ENCODE assay signal across 30 mouse cellular contexts in genomic region chr10:99700052-99700777, GRCm38 (mm10). TPM values are rescaled to one million over a fixed set of nuclear protein-coding genes. Genes with fewer than 3 reads are reported as not detected.
A peak's percentile ranks its signal among the peaks of the same experiment; 100 is the strongest.
DNase-seq lines count a peak whose midpoint lies in the region; ATAC-seq and TF ChIP-seq lines count a peak whose summit lies in the region.
"Had no signal": no experiment of that assay in that cellular context is flagged by ENCODE, and none has a peak within 500 bp of the region (broad histone marks: within the 10 kb centered on the region; RNA-seq: fewer than 3 reads in every experiment).

No protein-coding gene starts in this region.

- no peak for TF ChIP-seq CTCF in lung, embryonic 14.5 days (IDR thresholded peaks at IDR 0.05; ENCODE audit: low read depth)
- TF ChIP-seq CTCF in intestine, postnatal 0 days (IDR thresholded peaks at IDR 0.05; ENCODE audit: low read depth): 0 out of 2 replicates have a peak, but pooled peaks have one; percentile 7

- H3K4me2 ChIP-seq in kidney, embryonic 14.5 days (replicated peaks; ENCODE audit: low read depth, low read length): no peak overlapping the region
- H3K4me2 ChIP-seq in lung, embryonic 14.5 days: no peak overlapping the region
- no peak overlapping the region for H3K4me2 ChIP-seq in intestine, postnatal 0 days (replicated peaks; ENCODE audit: low read depth)
- H3K4me2 ChIP-seq: heart, embryonic 13.5 days; hindbrain, embryonic 15.5 days; midbrain, embryonic 13.5 days; stomach, embryonic 15.5 days had no signal

- 15% methylated on average over 2 of the region's 2 CpGs for WGBS in kidney, embryonic 14.5 days
- 14% methylated on average over 2 of the region's 2 CpGs for WGBS in lung, embryonic 14.5 days
- whole genome bisulfite sequencing in intestine, postnatal 0 days: 30% methylated on average over 2 of the region's 2 CpGs

- ATAC-seq in kidney, embryonic 14.5 days (ENCODE audit: low FRiP score, low TSS enrichment): peak; percentile 90; the same call in 1 of the 2 replicates
- ATAC-seq in lung, embryonic 14.5 days (ENCODE audit: insufficient read depth): peak; percentile 71; the same call in 1 of the 2 replicates
- ATAC-seq in intestine, postnatal 0 days: no peak
- ATAC-seq: forebrain, embryonic 16.5 days had no signal

- peaks cover 4% of the 10 kb centered on the region; the same call in 1 of the 2 replicates for H3K4me1 ChIP-seq in kidney, embryonic 14.5 days (ENCODE audit: control insufficient read depth, insufficient read depth, low read length)
- no peaks in the 10 kb centered on the region for H3K4me1 ChIP-seq in lung, embryonic 14.5 days (ENCODE audit: insufficient read depth)
- no peaks in the 10 kb centered on the region for H3K4me1 ChIP-seq in intestine, postnatal 0 days (replicated peaks; ENCODE audit: control insufficient read depth, insufficient read depth, low read length)
- H3K4me1 ChIP-seq: heart, embryonic 13.5 days; hindbrain, embryonic 15.5 days; midbrain, embryonic 13.5 days; stomach, embryonic 15.5 days had no signal

- H3K27me3 ChIP-seq in kidney, embryonic 14.5 days (ENCODE audit: control insufficient read depth, insufficient read depth, low read length): no peaks in the 10 kb centered on the region
- no peaks in the 10 kb centered on the region for H3K27me3 ChIP-seq in lung, embryonic 14.5 days (ENCODE audit: insufficient read depth, low read length)
- no peaks in the 10 kb centered on the region for H3K27me3 ChIP-seq in intestine, postnatal 0 days (replicated peaks; ENCODE audit: control insufficient read depth, insufficient read depth, low read length)
- H3K27me3 ChIP-seq: heart, embryonic 13.5 days; hindbrain, embryonic 15.5 days; midbrain, embryonic 13.5 days; stomach, embryonic 15.5 days had no signal

- no peak overlapping the region for H3K9ac ChIP-seq in kidney, embryonic 14.5 days (ENCODE audit: low read depth, low read length)
- H3K9ac ChIP-seq in lung, embryonic 14.5 days: no peak overlapping the region
- no peak overlapping the region for H3K9ac ChIP-seq in intestine, postnatal 0 days (ENCODE audit: low read depth, low read length)
- H3K9ac ChIP-seq: heart, embryonic 13.5 days; hindbrain, embryonic 15.5 days; midbrain, embryonic 13.5 days; stomach, embryonic 15.5 days had no signal

- no peak overlapping the region for H3K4me3 ChIP-seq in kidney, embryonic 14.5 days (ENCODE audit: low read length)
- H3K4me3 ChIP-seq in lung, embryonic 14.5 days (ENCODE audit: low read depth, low read length): no peak overlapping the region
- H3K4me3 ChIP-seq in intestine, postnatal 0 days (ENCODE audit: low read depth, low read length): no peak overlapping the region
- H3K4me3 ChIP-seq: embryonic facial prominence, embryonic 10.5 days; heart, adult 2 months; heart, embryonic 13.5 days; hindbrain, embryonic 15.5 days; midbrain, embryonic 13.5 days; stomach, embryonic 15.5 days had no signal

- no peaks in the 10 kb centered on the region for H3K36me3 ChIP-seq in kidney, embryonic 14.5 days (ENCODE audit: control insufficient read depth, insufficient read depth, low read length)
- no peaks in the 10 kb centered on the region for H3K36me3 ChIP-seq in lung, embryonic 14.5 days (ENCODE audit: insufficient read depth)
- no peaks in the 10 kb centered on the region for H3K36me3 ChIP-seq in intestine, postnatal 0 days (ENCODE audit: control insufficient read depth, insufficient read depth)
- H3K36me3 ChIP-seq: embryonic facial prominence, embryonic 10.5 days; heart, embryonic 13.5 days; hindbrain, embryonic 15.5 days; midbrain, embryonic 13.5 days; stomach, embryonic 15.5 days had no signal

- no peak for DNase-seq in kidney, postnatal 25 days
- DNase-seq in lung, embryonic 14.5 days: peak; percentile 54
- no peak for DNase-seq in lung, postnatal 14 days
- no peak for DNase-seq in ovary, postnatal 14 days (ENCODE audit: low spot score)
- DNase-seq in neural tube, embryonic 10.5 days (ENCODE audit: extremely low spot score, low spot score): no peak
- DNase-seq: cerebellum, adult 11-12 months; cerebellum, postnatal 10 days; gastrocnemius, postnatal 25 days; heart, adult 2 months; heart, postnatal 14 days; kidney, adult 18-20 months; layer of hippocampus, postnatal 36 days; lung, postnatal 10 days; right cerebral cortex, postnatal 14 days; thymus, adult 2 months had no signal

- 0 out of 2 replicates have a peak overlapping the region, but pooled peaks have one; percentile 18 for H3K27ac ChIP-seq in kidney, embryonic 14.5 days (ENCODE audit: low read depth, low read length)
- no peak overlapping the region for H3K27ac ChIP-seq in lung, embryonic 14.5 days (ENCODE audit: low read depth)
- H3K27ac ChIP-seq in intestine, postnatal 0 days (ENCODE audit: low read depth, low read length): no peak overlapping the region
- H3K27ac ChIP-seq: embryonic facial prominence, embryonic 10.5 days; heart, adult 2 months; heart, embryonic 13.5 days; hindbrain, embryonic 15.5 days; midbrain, embryonic 13.5 days; stomach, embryonic 15.5 days had no signal

- no peaks in the 10 kb centered on the region for H3K9me3 ChIP-seq in kidney, embryonic 14.5 days (ENCODE audit: control insufficient read depth, low read length)
- no peaks in the 10 kb centered on the region for H3K9me3 ChIP-seq in lung, embryonic 14.5 days (ENCODE audit: low read depth, low read length)
- H3K9me3 ChIP-seq in intestine, postnatal 0 days (ENCODE audit: control insufficient read depth): no peaks in the 10 kb centered on the region
- H3K9me3 ChIP-seq: embryonic facial prominence, embryonic 10.5 days; heart, embryonic 13.5 days; hindbrain, embryonic 15.5 days; midbrain, embryonic 13.5 days; stomach, embryonic 15.5 days had no signal

RNA-seq across cellular contexts. Expression of gene Csl, which starts 59.2 kb away (rescaled TPM):
- polyA plus RNA-seq in kidney, embryonic 14.5 days (2014; fragmentation: Nextera tagmentation; extraction: Ambion mirVana): not detected in 2 replicates
- polyA plus RNA-seq in lung, embryonic 14.5 days (2014; fragmentation: Nextera tagmentation; extraction: Ambion mirVana): not detected in 2 replicates
- 0.09 and 0.12 TPM in 2 replicates for polyA plus RNA-seq in intestine, postnatal 0 days (2015; fragmentation: Nextera tagmentation; extraction: Ambion mirVana)
- polyA plus RNA-seq: adrenal gland, adult 2 months; cortical plate, adult 2 months; forebrain, embryonic 16.5 days; limb, embryonic 11.5 days; liver, embryonic 16.5 days; neural tube, embryonic 11.5 days; spleen, adult 2 months; urinary bladder, adult 2 months had no signal
